Mouse (Mus musculus) lung, postnatal 0 days (tissue): ENCODE measurements around the gene Dusp1. TPM values are rescaled to one million over a fixed set of nuclear protein-coding genes. Genes with fewer than 3 reads are reported as not detected.

ENCODE experiments used
- ATAC-seq: fragments of 200-750 bp; cut with Nextera tagmentation; 2 replicates; pipeline ENCODE4 v1.8.0; 2017; ENCODE audit warnings: moderate library complexity
- DNase-seq: peaks from one replicate; pipeline ENCODE4 v3.0.0-alpha.2; 2016; ENCODE audit warnings: low spot score
- H3K27ac ChIP-seq: fragments of 300-500 bp; sonication (generic); 2 replicates; pipeline ENCODE4 v1.5.1; 2014; ENCODE audit warnings: antibody characterized with exemption, mild to moderate bottlenecking, low read length, mixed read lengths
- H3K27me3 ChIP-seq: fragments of 300-500 bp; sonication (generic); replicated peaks from 2 replicates; pipeline ENCODE4 v1.6.1; 2014; ENCODE audit warnings: low read length, mixed read lengths; ENCODE audit not compliant: insufficient read depth
- H3K36me3 ChIP-seq: fragments of 300-500 bp; sonication (generic); 2 replicates; pipeline ENCODE4 v1.6.1; 2014; ENCODE audit warnings: low read length, mixed read lengths; ENCODE audit not compliant: insufficient read depth
- H3K4me1 ChIP-seq: fragments of 300-500 bp; sonication (generic); 2 replicates; pipeline ENCODE4 v1.6.1; 2014; ENCODE audit warnings: antibody characterized with exemption, low read depth, low read length, mixed read lengths; ENCODE audit not compliant: insufficient read depth
- H3K4me2 ChIP-seq: fragments of 300-500 bp; sonication (generic); replicated peaks from 2 replicates; pipeline ENCODE4 v1.6.1; 2014; ENCODE audit warnings: low read depth, mild to moderate bottlenecking, low read length, moderate library complexity, mixed read lengths
- H3K4me3 ChIP-seq: fragments of 300-500 bp; sonication (generic); 2 replicates; pipeline ENCODE4 v1.5.1; 2014; ENCODE audit warnings: low read depth, low read length
- H3K9ac ChIP-seq: fragments of 300-500 bp; sonication (generic); replicated peaks from 2 replicates; pipeline ENCODE4 v1.6.1; 2014; ENCODE audit warnings: low read depth, mild to moderate bottlenecking
- H3K9me3 ChIP-seq: fragments of 300-500 bp; sonication (generic); 2 replicates; pipeline ENCODE4 v1.6.1; 2016; ENCODE audit warnings: low read length, mixed read lengths
- CTCF ChIP-seq: IDR thresholded peaks from 2 replicates; pipeline ENCODE4 v1.5.1; 2016; ENCODE audit warnings: antibody characterized with exemption, mild to moderate bottlenecking
- EP300 ChIP-seq: IDR thresholded peaks from 2 replicates; pipeline ENCODE4 v1.6.1; 2016; ENCODE audit warnings: antibody characterized with exemption, mild to moderate bottlenecking, control low read depth
- WGBS: fragments of 180-500 bp; shearing (Covaris S2); extraction: QIAGEN DNeasy Blood & Tissue Kit; methylation state at CpG from one replicate; pipeline ENCODE4 v1.1.7; 2014; 5-methylcytosine and 5-hydroxymethylcytosine counted together
- polyA plus RNA-seq: library from polyadenylated mRNA; unstranded; fragments of >200 nt; fragmentation: Nextera tagmentation; extraction: Ambion mirVana; gene quantifications from 2 replicates; pipeline ENCODE4 v1.2.1, GENCODE M21; 2015

The Dusp1 gene
- polyA plus RNA-seq, 1 experiment from 2014 or later: 79.3 TPM

DNA sequence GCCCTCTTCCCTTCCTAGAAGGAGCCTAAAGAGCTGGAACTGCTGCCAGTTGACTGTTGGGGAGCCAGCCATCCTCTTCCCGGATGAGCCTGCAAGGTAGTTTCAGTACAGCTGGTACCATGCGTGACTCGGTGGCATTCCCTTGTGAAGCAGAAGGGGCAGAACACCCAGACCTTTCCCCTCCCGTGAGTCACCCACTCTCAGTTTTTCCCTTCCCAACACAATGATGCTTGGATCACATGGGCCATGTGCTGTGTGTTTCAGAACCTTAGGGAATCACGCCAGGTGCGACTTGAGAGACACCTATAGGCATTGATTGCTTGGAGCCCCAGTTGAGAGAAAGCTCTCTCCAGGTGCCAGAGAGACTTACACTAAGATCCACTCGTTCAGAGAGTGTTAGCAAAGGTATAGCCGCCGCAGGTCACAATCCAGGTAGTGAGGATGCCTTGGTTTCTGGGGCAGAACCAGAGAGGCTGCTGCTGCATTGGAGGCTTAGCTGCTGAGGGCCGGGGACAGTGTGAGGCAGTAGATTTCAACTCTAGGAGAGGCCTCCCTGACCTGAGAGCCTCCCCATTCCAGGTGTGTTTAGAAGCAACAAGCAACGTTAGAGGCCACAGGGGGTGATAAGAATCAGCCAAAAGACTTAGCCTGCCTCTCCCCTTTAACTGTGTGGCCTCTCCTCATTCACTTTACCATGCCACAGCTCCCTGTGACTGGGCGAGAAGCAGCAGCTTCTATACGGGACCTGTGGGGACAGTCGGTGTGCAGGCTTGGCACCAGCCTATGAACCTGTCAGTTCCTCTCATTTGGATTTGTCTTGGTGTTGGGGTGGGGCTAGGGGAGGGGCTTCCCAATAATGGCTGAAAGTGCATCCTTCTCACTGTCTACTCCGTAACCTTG is 51.5 kb downstream of the Dusp1 start:
- Histone ChIP-seq H3K27ac (peak overlapping the region; percentile 100), H3K27me3 (no peaks in the 10 kb centered on the region), H3K4me1 (peaks cover 13% of the 10 kb centered on the region; the same call in 1 of the 2 replicates), H3K9me3 (no peaks in the 10 kb centered on the region), H3K36me3 (peaks cover 15% of the 10 kb centered on the region), H3K4me2 (no peak overlapping the region), H3K4me3 (no peak overlapping the region), H3K9ac (no peak overlapping the region)
- ATAC-seq (no peak), DNase-seq (peak; percentile 15)
- TF ChIP-seq EP300 (no peak), CTCF (0 out of 2 replicates have a peak, but pooled peaks have one; percentile 6)
- 75% methylated on average over 15 of the region's 15 CpGs for WGBS

DNA sequence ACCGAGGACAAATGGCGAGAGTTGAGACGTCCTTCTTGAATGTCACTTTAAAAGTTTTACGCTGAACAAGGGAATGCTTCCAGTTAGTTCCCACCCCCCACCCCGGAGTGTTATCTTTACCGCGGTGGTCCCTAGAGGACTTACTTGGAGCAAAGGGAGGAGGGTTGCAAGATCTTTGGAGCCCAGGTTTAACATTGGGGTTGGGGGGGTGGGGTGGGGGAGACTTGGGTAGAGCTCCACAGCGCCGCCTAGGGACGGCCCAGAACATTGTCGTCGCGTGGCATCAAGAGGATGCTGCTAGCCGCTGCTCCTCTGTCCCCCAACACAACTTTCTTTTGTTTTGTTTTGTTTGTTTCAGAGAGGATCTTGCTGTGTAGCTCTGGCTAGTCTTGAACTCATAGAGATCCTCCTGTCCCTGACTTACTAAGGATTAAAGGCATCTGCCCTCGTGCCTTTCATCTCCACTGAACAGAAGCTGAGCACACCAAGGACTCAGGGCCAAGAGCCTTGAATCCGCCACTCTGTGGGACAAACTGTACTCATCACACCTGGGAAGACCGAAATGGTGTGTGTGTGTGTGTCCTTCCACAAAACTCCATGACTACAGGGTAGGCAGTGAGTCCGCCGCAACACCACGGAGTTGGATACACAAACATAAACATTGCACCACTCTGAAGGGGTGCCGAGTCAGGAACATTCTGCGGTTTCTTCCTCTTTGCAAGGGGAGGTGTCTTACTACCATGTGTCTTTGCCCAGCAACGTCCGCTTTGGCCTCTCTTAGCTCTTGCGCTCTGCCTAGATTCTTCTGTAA is 52.8 kb downstream of the Dusp1 start:
- WGBS: 15% methylated on average over 25 of the region's 25 CpGs

DNA sequence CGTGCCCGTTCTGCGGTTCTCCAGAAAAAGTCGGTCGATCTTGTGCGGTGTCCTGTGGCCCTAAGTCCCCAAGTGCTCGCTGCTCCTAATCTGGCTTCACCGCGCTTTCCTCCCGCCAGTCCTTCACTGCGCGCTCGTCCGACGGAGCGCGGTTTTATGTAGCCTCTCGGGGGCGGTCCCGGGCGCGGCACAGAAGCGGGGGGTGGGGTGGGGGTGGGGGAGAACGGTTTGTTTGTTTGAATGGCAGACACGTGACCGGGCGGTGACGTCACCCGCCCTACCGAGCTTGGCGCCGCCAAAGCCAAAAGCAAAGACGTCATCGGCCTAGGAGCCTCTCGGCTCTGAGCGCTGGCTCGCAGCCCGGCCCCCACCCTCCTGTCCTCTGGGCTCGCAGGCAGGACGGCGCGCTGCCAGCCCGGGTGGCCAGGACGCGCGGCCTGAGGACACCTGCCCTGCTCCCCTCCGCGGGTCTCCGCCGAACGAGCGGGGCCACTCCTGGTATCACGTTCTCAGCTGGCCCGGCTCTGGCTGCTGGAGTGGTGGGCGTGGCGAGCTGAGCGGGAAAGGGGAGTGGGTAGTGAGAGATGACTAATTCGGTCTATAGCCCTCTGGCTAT is 53.5 kb downstream of the Dusp1 start:
- peak overlapping the region; percentile 100 for H3K27ac ChIP-seq
- under 1% methylated on average over 48 of the region's 58 CpGs for WGBS
- ATAC-seq (peak; percentile 73), DNase-seq (peak; percentile 99)
- TF ChIP-seq CTCF: no peak
- TF ChIP-seq EP300: peak; percentile 68
- H3K27me3 ChIP-seq: no peaks in the 10 kb centered on the region
- peaks cover 21% of the 10 kb centered on the region; the same call in 1 of the 2 replicates for H3K4me1 ChIP-seq
- H3K36me3 ChIP-seq: peaks cover 15% of the 10 kb centered on the region
- peak overlapping the region; percentile 71 for H3K4me3 ChIP-seq
- peak overlapping the region; percentile 78 for H3K4me2 ChIP-seq
- H3K9ac ChIP-seq: peak overlapping the region; percentile 100
- H3K9me3 ChIP-seq: no peaks in the 10 kb centered on the region

More for the DNA sequence above, 52.8 kb downstream of the Dusp1 start:
- peak overlapping the region; percentile 63 for H3K4me2 ChIP-seq
- peak; percentile 9 for ATAC-seq
- H3K36me3 ChIP-seq: peaks cover 15% of the 10 kb centered on the region
- peak overlapping the region; percentile 100 for H3K27ac ChIP-seq
- no peaks in the 10 kb centered on the region for H3K27me3 ChIP-seq
- peak; percentile 91 for DNase-seq
- no peaks in the 10 kb centered on the region for H3K9me3 ChIP-seq
- TF ChIP-seq EP300: peak; percentile 84
- peak; percentile 72 for TF ChIP-seq CTCF
- peaks cover 16% of the 10 kb centered on the region; the same call in 1 of the 2 replicates for H3K4me1 ChIP-seq
- H3K9ac ChIP-seq: peak overlapping the region; percentile 72
- H3K4me3 ChIP-seq: peak overlapping the region; percentile 71

DNA sequence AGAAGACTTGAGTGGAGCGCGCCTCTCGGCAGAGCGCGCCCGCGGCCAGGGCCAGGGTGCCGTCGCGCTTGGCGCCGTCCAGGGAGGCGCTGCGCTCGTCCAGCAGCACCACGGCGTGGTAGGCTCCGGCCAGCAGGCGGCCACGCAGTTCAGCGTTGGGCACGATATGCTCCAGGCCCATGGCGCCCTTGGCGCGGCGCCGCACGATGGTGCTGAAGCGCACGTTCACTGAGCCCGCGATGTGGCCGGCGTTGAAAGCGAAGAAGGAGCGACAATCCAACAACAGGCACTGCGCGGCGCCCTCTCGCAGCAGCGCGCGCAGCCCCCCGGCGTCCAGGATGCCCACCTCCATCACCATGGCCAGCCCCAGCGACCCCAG is 54.0 kb downstream of the Dusp1 start:
- DNase-seq: no peak
- H3K4me2 ChIP-seq: peak overlapping the region; percentile 78
- no peaks in the 10 kb centered on the region for H3K9me3 ChIP-seq
- peak overlapping the region; percentile 100 for H3K9ac ChIP-seq
- peaks cover 24% of the 10 kb centered on the region; the same call in 1 of the 2 replicates for H3K4me1 ChIP-seq
- H3K27me3 ChIP-seq: no peaks in the 10 kb centered on the region
- peak overlapping the region; percentile 71 for H3K4me3 ChIP-seq
- 2% methylated on average over 46 of the region's 46 CpGs for WGBS
- TF ChIP-seq EP300 (no peak), CTCF (peak; percentile 88)
- ATAC-seq: peak; percentile 32
- peak overlapping the region; percentile 100 for H3K27ac ChIP-seq
- peaks cover 15% of the 10 kb centered on the region for H3K36me3 ChIP-seq

DNA sequence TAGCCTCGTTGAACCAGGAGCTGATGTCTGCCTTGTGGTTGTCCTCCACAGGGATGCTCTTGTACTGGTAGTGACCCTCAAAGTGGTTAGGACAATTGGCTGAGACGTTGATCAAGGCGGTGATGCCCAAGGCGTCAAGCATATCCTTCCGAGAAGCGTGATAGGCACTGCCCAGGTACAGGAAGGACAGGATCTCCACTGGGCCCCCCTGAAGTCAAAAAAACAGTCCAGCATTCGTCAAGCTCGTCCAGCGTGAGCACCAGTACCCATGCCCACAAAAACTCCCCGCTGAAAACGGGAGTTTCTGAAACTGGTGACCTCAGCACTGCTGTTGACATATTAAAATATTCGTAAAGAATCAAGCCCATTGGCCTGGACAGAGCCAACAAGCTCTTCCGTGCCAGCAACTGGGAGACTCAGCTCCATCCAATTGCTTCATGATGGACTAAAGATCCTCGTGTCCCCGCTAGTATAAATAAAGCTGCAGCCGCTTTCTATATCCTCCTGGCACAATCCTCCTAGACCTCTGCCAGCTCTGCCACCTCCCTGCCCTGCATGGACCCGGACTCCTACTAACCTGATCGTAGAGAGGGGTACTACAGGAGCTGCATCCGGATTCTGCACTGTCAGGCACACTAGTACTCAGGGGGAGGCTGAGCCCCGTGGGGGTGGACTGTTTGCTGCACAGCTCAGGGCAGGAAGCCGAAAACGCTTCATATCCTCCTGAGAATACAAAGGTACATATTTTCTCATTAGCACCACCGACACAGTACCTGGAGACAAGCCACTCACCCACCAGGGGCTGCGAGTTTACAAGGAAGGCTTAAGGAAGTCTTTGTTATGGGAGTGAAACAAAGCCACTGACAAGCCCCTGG is 54.7 kb downstream of the Dusp1 start:
- Histone ChIP-seq H3K4me3 (peak overlapping the region; percentile 71), H3K27ac (peak overlapping the region; percentile 100), H3K27me3 (no peaks in the 10 kb centered on the region), H3K4me1 (peaks cover 24% of the 10 kb centered on the region; the same call in 1 of the 2 replicates), H3K9me3 (no peaks in the 10 kb centered on the region), H3K36me3 (peaks cover 15% of the 10 kb centered on the region), H3K9ac (peak overlapping the region; percentile 100), H3K4me2 (peak overlapping the region; percentile 78)
- WGBS: 8% methylated on average over 24 of the region's 24 CpGs
- DNase-seq (peak; percentile 80), ATAC-seq (no peak)
- 0 out of 2 replicates have a peak, but pooled peaks have one; percentile 33 for TF ChIP-seq EP300
- TF ChIP-seq CTCF: 0 out of 2 replicates have a peak, but pooled peaks have one; percentile 2
